Mouse (Mus musculus) cerebellum, adult 11 months (tissue): ENCODE measurements around the gene Lrsam1.

Experiments
- DNase-seq: peaks from one replicate; pipeline ENCODE4 v3.0.0; 2022

The Lrsam1 gene

GRCm38 (mm10) chr2:32892490-32892889, 68.9 kb downstream of the Lrsam1 start:
- DNase-seq, result no peak

DNA sequence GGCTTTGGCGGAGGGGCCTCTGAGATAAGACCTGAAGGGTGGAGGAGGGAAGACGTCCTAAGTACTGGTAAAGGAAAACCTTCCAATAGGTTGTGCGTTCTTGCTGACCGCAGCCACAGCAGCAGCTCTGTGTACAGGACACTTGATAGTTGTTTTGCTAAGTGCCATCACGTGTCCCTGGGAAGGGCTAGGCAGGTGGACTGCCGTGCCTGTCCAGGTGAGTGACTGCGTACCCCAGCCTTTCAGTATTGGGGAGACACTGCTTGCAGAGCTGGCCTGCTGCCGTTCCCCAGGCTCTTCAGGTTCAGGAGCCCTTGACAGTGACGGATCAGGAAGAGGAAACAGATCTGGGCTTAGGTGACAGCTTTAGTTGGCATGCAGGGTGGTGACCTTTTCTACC, 70.1 kb downstream of the Lrsam1 start:
- DNase-seq, result no peak

GRCm38 (mm10) chr2:32890280-32890679, 71.1 kb downstream of the Lrsam1 start:
- no peak for DNase-seq

DNA sequence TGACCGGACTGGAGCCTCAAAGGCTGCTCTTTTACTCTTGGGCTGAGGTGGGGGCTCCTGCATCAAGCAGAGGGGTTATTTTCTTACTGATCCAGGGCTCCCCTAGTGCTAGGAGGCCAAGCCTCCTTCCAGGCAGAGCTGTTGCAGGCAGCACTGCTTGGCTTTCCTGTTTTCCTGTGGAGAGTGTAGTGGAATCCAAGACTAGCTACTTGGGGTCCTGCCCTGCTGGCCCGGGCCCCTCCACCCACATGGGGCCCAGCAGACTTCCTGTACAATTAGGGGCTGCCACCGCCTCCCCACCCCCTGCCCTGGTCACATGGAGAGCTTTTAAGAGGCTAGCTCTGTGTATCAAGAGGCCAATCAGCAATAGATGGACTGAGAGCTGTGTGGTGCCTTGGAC, 72.9 kb downstream of the Lrsam1 start:
- DNase-seq, result no peak

DNA sequence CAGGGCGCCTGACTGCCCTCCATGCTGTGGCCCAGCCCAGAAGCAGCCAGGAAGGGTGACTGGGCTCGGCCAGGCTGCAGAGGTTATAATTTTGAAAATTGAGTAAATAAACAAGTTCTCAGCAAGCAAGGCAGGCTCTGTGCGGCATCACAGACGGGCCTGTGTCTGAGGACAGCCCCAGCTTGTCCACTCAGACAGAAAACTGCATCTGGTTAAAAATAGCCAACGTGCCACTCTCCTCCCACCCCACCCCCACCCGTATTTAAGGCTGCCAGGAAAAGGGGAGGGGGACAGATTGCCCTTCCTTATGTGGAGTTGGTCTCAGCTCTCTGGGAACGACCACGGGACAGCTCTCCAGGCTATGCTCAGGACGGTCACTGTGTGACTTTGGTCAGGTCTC, 73.4 kb downstream of the Lrsam1 start:
- no peak for DNase-seq

GRCm38 (mm10) chr2:32884745-32885144, 76.7 kb downstream of the Lrsam1 start:
- DNase-seq, result no peak

DNA sequence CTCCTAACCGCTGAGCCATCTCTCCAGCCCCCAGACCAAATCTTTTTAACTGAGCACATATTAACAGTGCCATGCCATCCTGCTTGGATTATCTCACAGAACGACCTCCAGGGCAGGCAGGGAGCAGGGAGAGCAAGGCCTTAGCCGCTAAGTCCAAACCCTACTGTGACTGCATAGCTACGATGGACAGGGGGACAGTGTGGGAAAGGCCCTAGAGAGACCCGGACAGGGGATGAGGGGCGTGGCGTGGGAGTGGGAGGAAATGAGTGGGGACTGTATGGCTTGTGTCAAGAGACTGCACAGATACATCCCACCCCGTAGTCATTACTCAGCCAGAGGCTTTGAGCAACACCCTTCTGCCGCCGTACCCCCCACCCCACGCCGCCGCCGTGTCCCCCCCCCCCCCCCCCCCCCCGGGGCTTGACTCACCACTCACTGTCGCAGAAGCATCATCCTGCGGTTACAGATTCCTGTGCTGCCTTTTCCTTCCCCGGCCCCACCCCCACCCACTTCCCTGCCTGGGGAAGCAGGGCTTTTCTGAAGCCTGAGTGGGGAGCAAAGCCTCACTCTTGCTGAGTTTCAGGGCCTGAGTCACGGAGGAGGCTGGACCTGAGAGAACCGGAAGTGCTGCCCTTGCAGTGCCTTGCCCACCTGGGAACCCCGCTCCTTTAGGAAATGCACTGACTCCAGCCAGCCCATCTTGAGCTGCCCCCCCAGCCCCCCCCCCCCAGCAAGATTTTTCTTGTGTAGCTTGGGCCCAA, 79.0 kb downstream of the Lrsam1 start:
- no peak for DNase-seq

DNA sequence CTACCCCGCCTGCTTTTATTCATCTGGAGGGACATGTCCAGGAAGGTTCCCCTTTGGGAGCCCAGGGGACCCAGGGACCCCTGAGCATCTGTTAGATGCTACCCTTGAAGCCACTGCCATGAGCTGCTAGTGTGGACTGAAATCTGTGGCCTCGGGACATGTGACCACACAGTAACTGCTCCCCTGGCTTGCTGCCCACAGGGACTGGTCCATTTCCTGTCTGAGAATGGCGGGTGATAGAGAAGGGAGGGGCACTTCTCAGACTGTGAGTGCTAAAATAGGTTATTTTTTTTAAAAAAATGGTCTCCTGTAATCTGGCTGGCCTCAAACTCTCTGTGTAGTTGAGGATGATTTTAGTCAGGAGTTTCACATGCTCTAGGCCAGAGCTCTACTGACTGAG, 79.7 kb downstream of the Lrsam1 start:
- DNase-seq, result no peak

GRCm38 (mm10) chr2:32881054-32881453, 80.4 kb downstream of the Lrsam1 start:
- no peak for DNase-seq

DNA sequence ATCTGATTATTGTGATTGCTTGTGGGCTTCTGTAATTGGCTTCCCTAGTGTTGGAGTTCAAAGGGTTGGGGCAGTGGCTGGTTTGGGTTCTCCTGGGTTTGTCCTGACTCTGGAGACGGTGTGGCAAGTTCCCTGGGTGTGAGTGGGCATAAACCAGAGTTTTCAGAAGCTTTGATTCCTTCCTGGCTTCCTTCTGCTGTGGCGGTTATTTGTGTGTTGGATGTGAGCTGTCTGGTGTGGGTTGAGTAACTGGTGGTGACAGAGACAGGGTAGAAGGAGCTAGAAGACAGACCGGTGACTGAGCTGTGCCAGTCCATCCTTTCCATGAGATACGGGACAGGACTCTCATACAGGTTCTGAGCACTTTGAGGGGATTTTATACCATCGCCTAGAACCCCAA, 81.8 kb downstream of the Lrsam1 start:
- DNase-seq, result no peak

DNA sequence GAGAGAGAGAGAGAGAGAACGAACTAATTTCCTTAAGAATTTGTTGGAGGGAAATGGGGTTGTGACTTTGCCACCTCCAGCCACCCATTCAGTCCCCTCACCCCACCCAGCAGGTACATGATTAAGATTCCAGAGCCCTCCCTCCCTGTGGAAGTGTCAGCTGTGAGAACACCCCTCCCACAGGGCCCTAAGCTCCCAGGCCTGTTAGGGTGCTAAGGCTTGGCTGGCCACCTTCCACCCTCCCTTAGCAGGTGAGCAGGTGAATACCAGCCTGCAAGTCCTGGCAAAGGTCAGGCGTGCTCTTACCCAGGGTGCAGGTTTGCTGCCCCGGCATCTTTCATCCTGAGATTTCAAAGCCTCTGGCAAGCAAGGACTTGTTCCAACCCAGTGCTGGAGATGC, 83.0 kb downstream of the Lrsam1 start:
- DNase-seq, result no peak

DNA sequence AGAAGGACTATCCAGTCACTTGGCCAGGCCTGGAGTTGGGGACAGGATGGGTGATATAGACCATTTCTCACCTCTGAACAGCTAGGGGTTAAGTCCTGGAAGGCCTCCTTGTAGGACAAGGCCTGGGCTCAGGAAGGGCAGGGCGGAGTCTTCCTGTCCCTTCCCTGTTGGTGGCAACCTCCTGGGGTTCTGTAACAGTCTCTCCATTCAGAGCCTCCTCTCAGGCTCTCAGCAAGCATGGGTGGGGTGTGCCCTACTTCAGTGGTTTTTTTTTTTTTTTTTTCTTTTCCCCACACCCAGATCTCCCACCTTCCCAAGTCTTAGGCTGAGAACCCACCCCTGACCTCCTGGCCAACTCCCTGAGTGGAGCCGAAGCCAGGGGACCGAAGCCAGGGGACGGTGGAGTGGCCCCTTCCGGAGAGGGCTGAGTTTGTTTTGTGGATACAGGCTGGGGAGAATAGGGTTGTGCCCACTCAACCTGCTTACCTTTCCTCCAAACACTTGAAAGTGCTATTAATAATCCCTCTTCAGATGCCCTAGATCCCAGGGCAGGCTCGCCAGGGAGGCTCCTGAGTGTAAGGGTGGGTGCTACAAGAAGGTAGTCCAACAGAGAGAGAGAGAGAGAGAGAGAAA, 83.5 kb downstream of the Lrsam1 start:
- no peak for DNase-seq

DNA sequence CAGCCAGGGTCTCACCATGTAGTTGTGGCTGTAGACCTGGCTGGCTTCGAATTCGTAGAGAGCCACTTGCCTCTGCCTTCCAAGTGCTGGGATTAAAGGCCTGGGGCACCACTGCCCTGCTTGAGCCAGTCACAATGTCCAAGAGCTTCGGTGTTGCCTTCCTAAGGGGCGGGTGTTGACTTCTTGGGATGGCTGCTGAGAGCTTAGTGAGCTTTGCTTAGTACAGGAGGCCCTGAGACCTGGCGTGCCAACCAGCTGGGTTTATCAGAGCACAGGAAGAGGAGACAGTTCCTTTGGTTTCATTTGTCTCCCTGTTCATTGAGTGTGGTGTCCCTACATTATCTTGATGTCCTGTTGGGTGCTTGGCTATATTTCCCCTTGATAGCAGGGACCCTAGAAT, 84.1 kb downstream of the Lrsam1 start:
- DNase-seq, result no peak

DNA sequence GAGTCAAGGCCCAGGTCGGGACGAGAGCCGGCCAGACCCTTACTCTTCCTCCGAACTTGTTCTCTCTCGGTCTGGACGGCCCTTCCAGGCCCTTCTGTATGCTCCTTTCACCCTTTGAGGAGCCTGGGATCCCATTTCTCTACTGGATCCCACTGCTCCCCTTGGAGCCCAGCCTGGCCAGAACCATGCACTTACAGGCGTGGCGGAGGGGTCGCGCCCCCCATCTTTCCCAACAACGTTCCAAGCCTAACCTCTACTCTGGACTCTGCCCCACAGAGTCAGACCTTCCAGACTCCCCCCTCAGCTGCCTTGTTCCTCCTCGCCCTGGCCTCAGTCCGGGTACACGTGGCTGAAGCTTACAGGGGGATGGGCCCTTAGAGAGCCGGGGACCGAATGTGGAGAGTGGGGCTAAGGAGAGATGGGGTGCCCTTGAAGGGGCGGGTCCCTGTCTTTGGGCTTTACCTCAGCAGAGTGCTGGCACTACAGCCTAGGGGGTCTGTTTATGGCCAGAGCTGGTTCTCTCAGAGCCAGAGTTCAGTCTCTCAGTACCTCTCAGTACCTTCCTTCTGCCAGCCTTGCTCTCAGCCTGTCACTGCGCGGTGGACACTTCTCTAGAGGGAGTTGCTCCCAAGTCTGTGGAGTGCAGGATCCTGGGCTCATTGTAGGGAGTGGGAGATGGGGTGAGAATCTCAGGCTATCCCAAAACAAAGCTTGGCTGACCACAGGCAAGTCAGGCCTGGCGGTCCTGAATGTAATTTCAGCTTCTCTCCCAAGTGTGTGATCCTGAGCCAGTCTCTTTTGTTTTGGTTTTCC, 84.7 kb downstream of the Lrsam1 start:
- DNase-seq, result no peak

- DNase-seq, result peak; percentile 74
Observed at GRCm38 (mm10) chr2:32875675-32876489, 85.5 kb downstream of the Lrsam1 start, which contains the start of gene Fam129b. TSS of gene Fam129b (plus strand) at chr2:32876114.
